Mouse (Mus musculus): ENCODE measurements at regions not wholly inside any gene's neighbourhood (a gene's known extent, or its start where the extent isn't known, plus 50 kb on each side); places are given as distances from the start of the nearest gene placed in this dataset.

- no peak for DNase-seq
These were observed 390.5 kb downstream of the Ccdc171 start for GRCm38 (mm10) chr4:83915871-83916270.

GRCm38 (mm10) chr4:83917009-83917408 is 391.7 kb downstream of the Ccdc171 start:
- DNase-seq: no peak

GRCm38 (mm10) chr4:83918093-83918492 is 392.7 kb downstream of the Ccdc171 start:
- no peak for DNase-seq

- no peak for DNase-seq
These were observed 393.7 kb downstream of the Ccdc171 start for GRCm38 (mm10) chr4:83919041-83919440.

GRCm38 (mm10) chr4:83925118-83925842 is 399.9 kb downstream of the Ccdc171 start:
- no peak for DNase-seq

- no peak for DNase-seq
These were observed 400.9 kb downstream of the Ccdc171 start for GRCm38 (mm10) chr4:83926195-83926731.

GRCm38 (mm10) chr4:83931897-83932654 is 406.7 kb downstream of the Ccdc171 start:
- no peak for DNase-seq

GRCm38 (mm10) chr4:83941693-83942092 is 416.3 kb downstream of the Ccdc171 start:
- DNase-seq: no peak

GRCm38 (mm10) chr4:83949612-83950011 is 424.3 kb downstream of the Ccdc171 start:
- DNase-seq: no peak

GRCm38 (mm10) chr4:83950809-83951409 is 425.6 kb downstream of the Ccdc171 start:
- peak; percentile 4 for DNase-seq

GRCm38 (mm10) chr4:83956252-83956904 is 431.0 kb downstream of the Ccdc171 start:
- no peak for DNase-seq

- no peak for DNase-seq
These were observed 431.9 kb downstream of the Ccdc171 start for GRCm38 (mm10) chr4:83957217-83957692.

- DNase-seq: no peak
These were observed 441.6 kb downstream of the Ccdc171 start for GRCm38 (mm10) chr4:83966898-83967297.

- DNase-seq: no peak
These were observed 447.8 kb downstream of the Ccdc171 start for GRCm38 (mm10) chr4:83973162-83973561.

GRCm38 (mm10) chr4:83974214-83975012 is 449.1 kb downstream of the Ccdc171 start:
- peak; percentile 2 for DNase-seq

GRCm38 (mm10) chr4:83975569-83975968 is 450.2 kb downstream of the Ccdc171 start:
- DNase-seq: no peak

GRCm38 (mm10) chr4:83976067-83976466 is 450.7 kb downstream of the Ccdc171 start:
- no peak for DNase-seq

- no peak for DNase-seq
These were observed 453.7 kb downstream of the Ccdc171 start for GRCm38 (mm10) chr4:83979088-83979487.

- DNase-seq: peak; percentile 41
These were observed 459.5 kb downstream of the Ccdc171 start for GRCm38 (mm10) chr4:83984671-83985391.

- no peak for DNase-seq
These were observed 460.1 kb downstream of the Ccdc171 start for GRCm38 (mm10) chr4:83985451-83985850.

Measured in lung, postnatal 14 days (tissue).